ENCODE assay signal across 8 mouse cellular contexts in the genomic region with DNA sequence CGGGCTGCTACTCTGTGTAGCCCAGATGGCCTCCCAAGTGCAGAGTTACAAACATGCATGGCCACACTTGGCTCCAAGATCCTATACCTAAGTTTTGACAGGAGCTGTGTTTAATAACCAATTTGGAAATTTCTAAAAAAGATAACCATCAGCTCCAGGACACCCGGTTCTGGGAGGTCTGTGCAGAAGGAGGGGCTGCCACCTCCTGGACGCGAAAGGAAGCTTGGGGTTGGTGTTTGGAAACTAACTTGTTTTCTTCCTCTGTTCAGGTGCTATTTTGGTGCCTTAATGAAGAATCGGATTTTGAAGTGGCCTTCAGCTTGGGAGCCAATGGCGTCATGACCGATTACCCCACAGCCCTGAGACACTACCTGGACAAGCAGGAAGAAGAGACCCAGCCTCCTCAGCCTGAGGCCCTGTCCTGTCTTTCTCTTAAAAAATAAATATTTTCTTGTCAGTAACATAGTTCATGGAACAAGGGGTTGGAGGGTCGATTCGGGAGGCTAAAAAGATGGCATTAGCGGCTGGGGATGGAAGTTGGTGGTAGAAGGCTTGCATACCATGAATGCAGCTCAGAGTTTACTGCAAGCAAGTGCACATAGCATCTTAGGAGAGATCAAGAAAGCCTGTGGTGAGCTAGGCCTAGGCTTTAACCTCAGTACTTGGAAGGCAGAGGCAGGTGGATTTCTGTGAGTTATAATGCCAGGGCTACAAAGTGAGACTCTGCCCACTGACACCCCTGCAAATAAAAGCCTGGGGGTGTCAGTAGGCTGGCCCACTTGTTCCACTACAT. TPM values are rescaled to one million over a fixed set of nuclear protein-coding genes. Genes with fewer than 3 reads are reported as not detected.
A peak's percentile ranks its signal among the peaks of the same experiment; 100 is the strongest.
DNase-seq lines count a peak whose midpoint lies in the region; ATAC-seq and TF ChIP-seq lines count a peak whose summit lies in the region.
"Had no signal": no experiment of that assay in that cellular context is flagged by ENCODE, and none has a peak within 500 bp of the region (broad histone marks: within the 10 kb centered on the region; RNA-seq: fewer than 3 reads in every experiment).

No protein-coding gene starts in this region.

- TF ChIP-seq POLR2A in cortical plate, adult 2 months (IDR thresholded peaks at IDR 0.05; ENCODE audit: extremely low read depth, insufficient read depth, low read length) = no peak
- TF ChIP-seq POLR2A in myocyte (IDR thresholded peaks at IDR 0.05; ENCODE audit: insufficient read length, low read depth) = no peak

- no peaks in the 10 kb centered on the region for H3K9me3 ChIP-seq in hindbrain, embryonic 14.5 days (ENCODE audit: control insufficient read depth, low read length)

- DNase-seq in layer of hippocampus, adult 2 months (ENCODE audit: low spot score in 2 of 2) = no peak
- DNase-seq in layer of hippocampus, adult 9-11 months = no peak
- no peak for DNase-seq in hindbrain, embryonic 14.5 days (ENCODE audit: low spot score)
- no peak for DNase-seq in spleen, postnatal 14 days (ENCODE audit: low spot score in 2 of 2)
- DNase-seq: retina, postnatal 1 day had no signal

- no peaks in the 10 kb centered on the region for H3K79me2 ChIP-seq in myocyte (ENCODE audit: control insufficient read depth, insufficient read depth)

- H3K4me1 ChIP-seq in cortical plate, adult 2 months (ENCODE audit: control insufficient read depth, insufficient read depth, low read length) = peaks cover 2% of the 10 kb centered on the region; the same call in 1 of the 2 replicates
- peaks cover 21% of the 10 kb centered on the region for H3K4me1 ChIP-seq in hindbrain, embryonic 14.5 days (replicated peaks; ENCODE audit: control insufficient read depth, insufficient read depth, low read length)

- TF ChIP-seq CTCF in layer of hippocampus, adult 2 months (conservative IDR thresholded peaks at IDR 0.05) = peak; percentile 74
- peak; percentile 40; the same call in 1 of the 2 replicates for TF ChIP-seq CTCF in cortical plate, adult 2 months (IDR thresholded peaks at IDR 0.05; ENCODE audit: extremely low read depth, insufficient read depth, low read length)

- peaks cover 33% of the 10 kb centered on the region for H3K36me3 ChIP-seq in hindbrain, embryonic 14.5 days (replicated peaks; ENCODE audit: control insufficient read depth, insufficient read depth)
- H3K36me3 ChIP-seq in myocyte (ENCODE audit: control insufficient read depth, insufficient read depth) = no peaks in the 10 kb centered on the region

- 87% methylated on average over 10 of the region's 10 CpGs for WGBS in hindbrain, embryonic 14.5 days

- no peak overlapping the region for H3K4me3 ChIP-seq in layer of hippocampus, adult 2 months
- H3K4me3 ChIP-seq in cortical plate, adult 2 months (ENCODE audit: insufficient read depth, low read length) = no peak overlapping the region
- peak overlapping the region; percentile 93; the same call in 1 of the 2 replicates for H3K4me3 ChIP-seq in hindbrain, embryonic 14.5 days (replicated peaks; ENCODE audit: low read length)
- no peak overlapping the region for H3K4me3 ChIP-seq in myocyte

- no peaks in the 10 kb centered on the region for H3K27me3 ChIP-seq in hindbrain, embryonic 14.5 days (ENCODE audit: control insufficient read depth, insufficient read depth, low read length)
- no peaks in the 10 kb centered on the region for H3K27me3 ChIP-seq in myocyte (ENCODE audit: control insufficient read depth, insufficient read depth, insufficient read length)

- H3K9ac ChIP-seq in hindbrain, embryonic 14.5 days = peak overlapping the region; percentile 96; the same call in 1 of the 2 replicates

- peak overlapping the region; percentile 99 for H3K27ac ChIP-seq in layer of hippocampus, adult 2 months
- H3K27ac ChIP-seq in cortical plate, adult 2 months (ENCODE audit: insufficient read depth, low read length) = no peak overlapping the region
- H3K27ac ChIP-seq in hindbrain, embryonic 14.5 days = peak overlapping the region; percentile 93; the same call in 1 of the 2 replicates

- H3ac ChIP-seq in myocyte (ENCODE audit: control insufficient read depth, insufficient read length) = no peak overlapping the region

- peak overlapping the region; percentile 98; the same call in 1 of the 2 replicates for H3K4me2 ChIP-seq in hindbrain, embryonic 14.5 days (replicated peaks)
- H3K4me2 ChIP-seq in myocyte (ENCODE audit: low read depth) = peak overlapping the region; percentile 99

- ATAC-seq in hindbrain, embryonic 14.5 days (ENCODE audit: low FRiP score) = no peak
- no peak for ATAC-seq in granulocyte monocyte progenitor cell, adult 5-6 weeks (replicated peaks; ENCODE audit: poor library complexity, severe bottlenecking)

TF ChIP-seq in myocyte, 11 proteins besides CTCF, POLR2A, EP300 and RAD21:
- TF ChIP-seq REST (IDR thresholded peaks at IDR 0.05; ENCODE audit: insufficient read depth, insufficient read length) (no peak), POLR2AphosphoS2 (IDR thresholded peaks at IDR 0.05; ENCODE audit: insufficient read length, low read depth) (no peak), CEBPB (IDR thresholded peaks at IDR 0.05; ENCODE audit: insufficient read depth, poor library complexity, severe bottlenecking) (no peak)
TF ChIP-seq in myocyte: peak in this region for 0.

RNA-seq across cellular contexts. Expression of a gene that starts 1.4 kb away (rescaled TPM):
- 100 to 1,000 TPM; 283 to 289 TPM for total RNA-seq in layer of hippocampus, adult 2 months (2021)
- polyA plus RNA-seq in cortical plate, adult 2 months (2012; rRNA removed) = 539 and 545 TPM in 2 replicates
- polyA plus RNA-seq in hindbrain, embryonic 14.5 days (2014; fragmentation: Nextera tagmentation; extraction: Ambion mirVana) = 206 and 218 TPM in 2 replicates
- polyA plus RNA-seq in myocyte (2012; fragmentation: generic; extraction: Trizol) = 82.2 TPM
- 29.6 and 42.6 TPM in 2 replicates for total RNA-seq in granulocyte monocyte progenitor cell, adult 5-6 weeks (2014; fragmentation: Nextera tagmentation)
- 16.2 and 17.4 TPM in 2 replicates for total RNA-seq in granulocyte monocyte progenitor cell, adult 5-6 weeks (2017)

RNA-seq across cellular contexts. Expression of a gene that starts 5.9 kb away (rescaled TPM):
- 1 to 10 TPM in 1 of 2 experiments, under 1 TPM in 1; 0.54 to 1.0 TPM for total RNA-seq in layer of hippocampus, adult 2 months (2021)
- 1.4 and 1.6 TPM in 2 replicates for polyA plus RNA-seq in cortical plate, adult 2 months (2012; rRNA removed)
- polyA plus RNA-seq in hindbrain, embryonic 14.5 days (2014; fragmentation: Nextera tagmentation; extraction: Ambion mirVana) = 0.21 and 0.26 TPM in 2 replicates
- polyA plus RNA-seq in myocyte (2012; fragmentation: generic; extraction: Trizol) = 0.23 TPM
- total RNA-seq in granulocyte monocyte progenitor cell, adult 5-6 weeks (2014; fragmentation: Nextera tagmentation) = 0.58 TPM in 1 of 2 replicates, not detected in the other
- total RNA-seq in granulocyte monocyte progenitor cell, adult 5-6 weeks (2017) = not detected in 2 replicates

RNA-seq across cellular contexts. Expression of a gene that starts 9.2 kb away (rescaled TPM):
- 1 to 10 TPM; 3.1 to 7.0 TPM for total RNA-seq in layer of hippocampus, adult 2 months (2021)
- polyA plus RNA-seq in cortical plate, adult 2 months (2012; rRNA removed) = 2.5 and 3.1 TPM in 2 replicates
- 1.0 and 1.8 TPM in 2 replicates for polyA plus RNA-seq in hindbrain, embryonic 14.5 days (2014; fragmentation: Nextera tagmentation; extraction: Ambion mirVana)
- polyA plus RNA-seq in myocyte (2012; fragmentation: generic; extraction: Trizol) = 1.1 TPM
- total RNA-seq in granulocyte monocyte progenitor cell, adult 5-6 weeks (2014; fragmentation: Nextera tagmentation) = 13.0 and 27.7 TPM in 2 replicates
- 3.6 and 11.3 TPM in 2 replicates for total RNA-seq in granulocyte monocyte progenitor cell, adult 5-6 weeks (2017)

RNA-seq across cellular contexts. Expression of a gene that starts 16.0 kb away (rescaled TPM):
- 100 to 1,000 TPM; 170 to 175 TPM for total RNA-seq in layer of hippocampus, adult 2 months (2021)
- polyA plus RNA-seq in cortical plate, adult 2 months (2012; rRNA removed) = 246 and 283 TPM in 2 replicates
- 96.5 and 97.0 TPM in 2 replicates for polyA plus RNA-seq in hindbrain, embryonic 14.5 days (2014; fragmentation: Nextera tagmentation; extraction: Ambion mirVana)
- 126 TPM for polyA plus RNA-seq in myocyte (2012; fragmentation: generic; extraction: Trizol)
- 90.7 and 111 TPM in 2 replicates for total RNA-seq in granulocyte monocyte progenitor cell, adult 5-6 weeks (2014; fragmentation: Nextera tagmentation)
- 52.5 and 53.0 TPM in 2 replicates for total RNA-seq in granulocyte monocyte progenitor cell, adult 5-6 weeks (2017)

RNA-seq across cellular contexts. Expression of a gene that starts 16.9 kb away (rescaled TPM):
- 10 to 100 TPM; 50.2 to 54.9 TPM for total RNA-seq in layer of hippocampus, adult 2 months (2021)
- 75.4 and 77.7 TPM in 2 replicates for polyA plus RNA-seq in cortical plate, adult 2 months (2012; rRNA removed)
- 177 and 182 TPM in 2 replicates for polyA plus RNA-seq in hindbrain, embryonic 14.5 days (2014; fragmentation: Nextera tagmentation; extraction: Ambion mirVana)
- polyA plus RNA-seq in myocyte (2012; fragmentation: generic; extraction: Trizol) = 113 TPM
- 160 and 219 TPM in 2 replicates for total RNA-seq in granulocyte monocyte progenitor cell, adult 5-6 weeks (2014; fragmentation: Nextera tagmentation)
- total RNA-seq in granulocyte monocyte progenitor cell, adult 5-6 weeks (2017) = 131 and 137 TPM in 2 replicates
